Mouse (Mus musculus) liver, embryonic 13.5 days (tissue): ENCODE data around the gene Tpbgl. TPM values are rescaled to one million over a fixed set of nuclear protein-coding genes. Genes with fewer than 3 reads are reported as not detected.

Experiments used
- ATAC-seq: fragments of 200-750 bp; cut with Nextera tagmentation; 2 replicates; pipeline ENCODE4 v1.8.0; 2017; ENCODE audit warnings: low read depth, mild to moderate bottlenecking, moderate number of reproducible peaks, moderate library complexity
- DNase-seq: peaks from one replicate; pipeline ENCODE4 v3.0.0; 2022
- H3K27ac ChIP-seq: fragments of 300-500 bp; sonication (generic); 2 replicates; pipeline ENCODE4 v1.5.1; 2015; ENCODE audit warnings: moderate library complexity, mild to moderate bottlenecking, inconsistent platforms
- H3K27me3 ChIP-seq: fragments of 300-500 bp; sonication (generic); 2 replicates; pipeline ENCODE4 v1.6.1; 2015; ENCODE audit warnings: mild to moderate bottlenecking, inconsistent platforms
- H3K36me3 ChIP-seq: fragments of 300-500 bp; sonication (generic); 2 replicates; pipeline ENCODE4 v1.6.1; 2015; ENCODE audit warnings: mild to moderate bottlenecking, inconsistent platforms
- H3K4me1 ChIP-seq: fragments of 300-500 bp; sonication (generic); replicated peaks from 2 replicates; pipeline ENCODE4 v1.6.1; 2015; ENCODE audit warnings: inconsistent platforms
- H3K4me2 ChIP-seq: fragments of 300-500 bp; sonication (generic); 2 replicates; pipeline ENCODE4 v1.6.1; 2015; ENCODE audit warnings: inconsistent platforms, mild to moderate bottlenecking, moderate library complexity
- H3K4me3 ChIP-seq: fragments of 300-500 bp; sonication (generic); replicated peaks from 2 replicates; pipeline ENCODE4 v1.5.1; 2015; ENCODE audit warnings: mild to moderate bottlenecking, inconsistent platforms
- H3K9ac ChIP-seq: fragments of 300-500 bp; sonication (generic); 2 replicates; pipeline ENCODE4 v1.6.1; 2015; ENCODE audit warnings: mild to moderate bottlenecking, inconsistent platforms
- H3K9me3 ChIP-seq: fragments of 300-500 bp; sonication (generic); replicated peaks from 2 replicates; pipeline ENCODE4 v1.6.1; 2016; ENCODE audit warnings: inconsistent platforms
- WGBS: fragments of 180-500 bp; shearing (Covaris S2); methylation state at CpG from one replicate; pipeline ENCODE4 v1.1.7; 2015; ENCODE audit not compliant: insufficient replicate concordance; 5-methylcytosine and 5-hydroxymethylcytosine counted together
- polyA plus RNA-seq: library from polyadenylated mRNA; unstranded; fragments of >200 nt; fragmentation: Nextera tagmentation; extraction: Ambion mirVana; gene quantifications from 2 replicates; pipeline ENCODE4 v1.2.1, GENCODE M21; 2015

Gene Tpbgl
- polyA plus RNA-seq, 1 experiment from 2014 or later: 0.16 TPM

DNA sequence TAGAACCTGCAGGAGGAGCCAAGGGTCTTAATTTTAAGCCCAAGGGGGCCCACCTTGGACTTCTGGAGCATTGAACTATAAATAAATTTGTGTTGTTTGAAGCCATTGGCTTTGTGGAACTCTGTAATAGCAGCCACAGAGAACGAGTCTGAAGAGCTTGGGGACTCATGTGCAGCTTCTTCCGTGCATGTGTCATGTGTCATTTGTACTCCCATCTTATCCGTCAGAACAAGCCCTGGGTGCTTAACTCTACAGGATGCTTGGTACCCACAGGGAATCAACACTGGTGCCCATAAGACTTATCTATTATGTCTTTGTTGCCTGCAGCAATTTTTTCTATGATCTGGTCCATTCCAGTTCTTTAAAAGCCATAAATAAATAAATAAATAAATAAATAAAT lies 48.7 kb downstream of the Tpbgl start:
- Histone ChIP-seq H3K27me3 (no peaks in the 10 kb centered on the region), H3K9ac (no peak overlapping the region), H3K9me3 (no peaks in the 10 kb centered on the region), H3K4me2 (no peak overlapping the region), H3K4me3 (no peak overlapping the region), H3K27ac (no peak overlapping the region), H3K36me3 (peaks cover 6% of the 10 kb centered on the region), H3K4me1 (peaks cover 42% of the 10 kb centered on the region)
- ATAC-seq: no peak
- DNase-seq: no peak
- WGBS: 60% methylated on average over 3 of the region's 3 CpGs

Other genes with a start within 250 kb of the Tpbgl start
- gene Gdpd5, start 245.7 kb downstream of the Tpbgl start, polyA plus RNA-seq: 1.3 TPM in 2 replicates
- 0.12 and 0.21 TPM in 2 replicates for gene Klhl35, start 161.1 kb downstream of the Tpbgl start, polyA plus RNA-seq
- 741 and 746 TPM in 2 replicates for gene Rps3, start 143.4 kb downstream of the Tpbgl start, polyA plus RNA-seq
- gene Arrb1, start 91.6 kb downstream of the Tpbgl start, polyA plus RNA-seq: 96.5 and 121 TPM in 2 replicates
- gene Slco2b1, start 84.2 kb upstream of the Tpbgl start, polyA plus RNA-seq: 0.13 and 0.15 TPM in 2 replicates
- gene Olfr520, start 103.2 kb upstream of the Tpbgl start, polyA plus RNA-seq: not detected in 2 replicates
- gene Olfr521, start 136.4 kb upstream of the Tpbgl start, polyA plus RNA-seq: not detected in 2 replicates
- gene Neu3, start 201.3 kb upstream of the Tpbgl start, polyA plus RNA-seq: 4.2 and 4.8 TPM in 2 replicates
- gene Xrra1, start 232.0 kb upstream of the Tpbgl start, polyA plus RNA-seq: not detected in 2 replicates
- 216 and 254 TPM in 2 replicates for gene Spcs2, start 236.4 kb upstream of the Tpbgl start, polyA plus RNA-seq